Mouse (Mus musculus): ENCODE results near the gene Igf2bp3. TPM values are rescaled to one million over a fixed set of nuclear protein-coding genes. Genes with fewer than 3 reads are reported as not detected.
A peak's percentile ranks its signal among the peaks of the same experiment; 100 is the strongest.

Gene Igf2bp3
- total RNA-seq, 2 experiments from 2014 or later, result not detected

- DNase-seq, result no peak
Observed at GRCm38 (mm10) chr6:49132352-49133090, 82.2 kb downstream of the Igf2bp3 start.

- no peak for DNase-seq
Observed at GRCm38 (mm10) chr6:49131855-49132254, 82.9 kb downstream of the Igf2bp3 start.

GRCm38 (mm10) chr6:49130328-49130727 is 84.4 kb downstream of the Igf2bp3 start:
- DNase-seq, result no peak

GRCm38 (mm10) chr6:49120370-49120769 is 94.4 kb downstream of the Igf2bp3 start:
- no peak for DNase-seq

GRCm38 (mm10) chr6:49119462-49120135 is 95.2 kb downstream of the Igf2bp3 start:
- no peak for DNase-seq

GRCm38 (mm10) chr6:49118446-49118845 is 96.3 kb downstream of the Igf2bp3 start:
- no peak for DNase-seq

- no peak for DNase-seq
Observed at GRCm38 (mm10) chr6:49116241-49116640, 98.5 kb downstream of the Igf2bp3 start.

- no peak for DNase-seq
Observed at GRCm38 (mm10) chr6:49115550-49115949, 99.2 kb downstream of the Igf2bp3 start.

GRCm38 (mm10) chr6:49114457-49114856 is 100.3 kb downstream of the Igf2bp3 start:
- no peak for DNase-seq

GRCm38 (mm10) chr6:49113895-49114294 is 100.9 kb downstream of the Igf2bp3 start:
- no peak for DNase-seq

GRCm38 (mm10) chr6:49109196-49109595 is 105.6 kb downstream of the Igf2bp3 start:
- DNase-seq, result no peak

GRCm38 (mm10) chr6:49106746-49107500 is 107.8 kb downstream of the Igf2bp3 start:
- no peak for DNase-seq

GRCm38 (mm10) chr6:49099086-49099485 is 115.7 kb downstream of the Igf2bp3 start:
- DNase-seq, result no peak

- no peak for DNase-seq
Observed at GRCm38 (mm10) chr6:49097596-49098110, 117.1 kb downstream of the Igf2bp3 start.

GRCm38 (mm10) chr6:49096933-49097461 is 117.8 kb downstream of the Igf2bp3 start:
- DNase-seq, result peak; percentile 66 to 67

GRCm38 (mm10) chr6:49096421-49096820 is 118.3 kb downstream of the Igf2bp3 start:
- peak; percentile 15 to 41 for DNase-seq

GRCm38 (mm10) chr6:49094968-49095367 is 119.8 kb downstream of the Igf2bp3 start:
- no peak for DNase-seq

- no peak for DNase-seq
Observed at GRCm38 (mm10) chr6:49083008-49083407, 131.7 kb downstream of the Igf2bp3 start.

- DNase-seq, result no peak
Observed at GRCm38 (mm10) chr6:49079313-49079712, 135.4 kb downstream of the Igf2bp3 start.

- DNase-seq, result no peak
Observed at GRCm38 (mm10) chr6:49077894-49078293, 136.9 kb downstream of the Igf2bp3 start.

GRCm38 (mm10) chr6:49074117-49074490 is 140.7 kb downstream of the Igf2bp3 start:
- DNase-seq, result no peak

GRCm38 (mm10) chr6:49073304-49074116 is 141.2 kb downstream of the Igf2bp3 start, which contains the start of gene Malsu1:
Malsu1 (plus strand) TSS chr6:49073795.
- peak; percentile 95 for DNase-seq
